Mouse (Mus musculus) heart, embryonic 16.5 days (tissue): Measurements from ENCODE around the gene Cyp4a10. TPM values are rescaled to one million over a fixed set of nuclear protein-coding genes. Genes with fewer than 3 reads are reported as not detected.

Source experiments
- ATAC-seq: fragments of 200-750 bp; cut with Nextera tagmentation; replicated peaks from 2 replicates; pipeline ENCODE4 v1.8.0; 2017; ENCODE audit warnings: moderate number of reproducible peaks; ENCODE audit not compliant: insufficient read depth, low FRiP score; ENCODE audit errors: extremely low read depth
- H3K27ac ChIP-seq: fragments of 300-500 bp; sonication (generic); 2 replicates; pipeline ENCODE4 v1.5.1; 2014; ENCODE audit warnings: mild to moderate bottlenecking, low read length, control low read depth, moderate library complexity
- H3K27me3 ChIP-seq: fragments of 300-500 bp; sonication (generic); 2 replicates; pipeline ENCODE4 v1.6.1; 2014; ENCODE audit warnings: low read length, mixed read lengths; ENCODE audit not compliant: control insufficient read depth, insufficient read depth
- H3K36me3 ChIP-seq: fragments of 300-500 bp; sonication (generic); 2 replicates; pipeline ENCODE4 v1.6.1; 2014; ENCODE audit not compliant: control insufficient read depth, insufficient read depth
- H3K4me1 ChIP-seq: fragments of 300-500 bp; sonication (generic); 2 replicates; pipeline ENCODE4 v1.6.1; 2014; ENCODE audit warnings: low read length, mixed read lengths; ENCODE audit not compliant: control insufficient read depth, insufficient read depth
- H3K4me2 ChIP-seq: fragments of 300-500 bp; sonication (generic); 2 replicates; pipeline ENCODE4 v1.6.1; 2014; ENCODE audit warnings: low read depth, mild to moderate bottlenecking, control low read depth, low read length
- H3K4me3 ChIP-seq: fragments of 300-500 bp; sonication (generic); 2 replicates; pipeline ENCODE4 v1.5.1; 2014; ENCODE audit warnings: mild to moderate bottlenecking, control low read depth, low read length
- H3K9ac ChIP-seq: fragments of 300-500 bp; sonication (generic); 2 replicates; pipeline ENCODE4 v1.6.1; 2014; ENCODE audit warnings: low read length, control low read depth
- H3K9me3 ChIP-seq: fragments of 300-500 bp; sonication (generic); replicated peaks from 2 replicates; pipeline ENCODE4 v1.6.1; 2016; ENCODE audit warnings: low read length; ENCODE audit not compliant: control insufficient read depth
- WGBS: fragments of 180-500 bp; shearing (Covaris S2); extraction: QIAGEN DNeasy Blood & Tissue Kit; methylation state at CpG from one replicate; pipeline ENCODE4 v1.1.7; 2014; 5-methylcytosine and 5-hydroxymethylcytosine counted together
- polyA plus RNA-seq: library from polyadenylated mRNA; unstranded; fragments of >200 nt; fragmentation: Nextera tagmentation; extraction: Ambion mirVana; gene quantifications from 2 replicates; pipeline ENCODE4 v1.2.1, GENCODE M21; 2015

The Cyp4a10 gene
- polyA plus RNA-seq, 1 experiment from 2014 or later: not detected

DNA sequence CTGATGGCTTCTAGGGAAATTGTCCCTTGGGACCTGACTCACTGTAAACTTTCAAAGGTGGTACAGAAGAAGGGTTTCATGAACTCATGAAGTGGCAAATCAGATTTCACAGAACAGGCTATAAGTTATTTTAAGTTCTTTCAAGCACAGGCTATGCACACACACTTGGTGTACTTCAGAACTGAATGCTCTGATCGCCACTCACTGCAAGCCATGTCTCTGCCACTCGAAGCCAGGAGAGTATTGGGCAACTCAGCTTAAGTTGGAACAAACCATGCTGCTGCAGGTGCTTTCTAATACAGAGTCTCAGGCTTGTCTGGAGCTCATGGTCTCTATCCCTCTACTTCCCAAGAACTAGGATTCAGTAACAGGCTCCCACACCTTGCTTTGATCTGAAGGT lies 57.7 kb downstream of the Cyp4a10 start:
- H3K4me2 ChIP-seq: no peak overlapping the region
- no peak overlapping the region for H3K4me3 ChIP-seq
- H3K4me1 ChIP-seq: no peaks in the 10 kb centered on the region
- WGBS: 67% methylated on average over 2 of the region's 2 CpGs
- no peak for ATAC-seq
- no peak overlapping the region for H3K9ac ChIP-seq
- H3K9me3 ChIP-seq: no peaks in the 10 kb centered on the region
- no peaks in the 10 kb centered on the region for H3K36me3 ChIP-seq
- no peaks in the 10 kb centered on the region for H3K27me3 ChIP-seq
- H3K27ac ChIP-seq: no peak overlapping the region

DNA sequence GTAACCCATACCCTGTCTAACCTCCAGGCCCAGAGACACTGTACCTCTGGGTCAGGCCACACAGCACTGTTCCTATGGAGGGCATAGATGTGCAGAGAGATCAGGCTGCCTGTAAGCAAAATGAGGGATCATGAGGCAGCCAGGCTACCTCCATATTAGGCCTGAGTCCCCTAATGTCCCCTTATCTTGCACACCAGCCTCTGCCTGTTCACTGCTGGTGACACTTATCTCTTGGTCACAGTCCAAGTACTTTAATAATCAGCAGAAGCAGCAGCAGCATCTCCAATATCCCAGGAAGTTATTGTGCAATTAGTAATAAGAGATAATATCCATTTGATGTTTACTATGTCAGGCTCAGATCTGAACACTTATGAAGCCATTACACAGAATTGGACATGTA lies 65.0 kb downstream of the Cyp4a10 start:
- no peak for ATAC-seq
- no peak overlapping the region for H3K27ac ChIP-seq
- H3K4me1 ChIP-seq: no peaks in the 10 kb centered on the region
- no peaks in the 10 kb centered on the region for H3K27me3 ChIP-seq
- H3K4me2 ChIP-seq: no peak overlapping the region
- no peaks in the 10 kb centered on the region for H3K36me3 ChIP-seq
- no peak overlapping the region for H3K4me3 ChIP-seq
- H3K9me3 ChIP-seq: no peaks in the 10 kb centered on the region
- no peak overlapping the region for H3K9ac ChIP-seq

Other genes with a start within 250 kb of the Cyp4a10 start
- not detected in 2 replicates for gene Cyp4a12a, start 219.2 kb upstream of the Cyp4a10 start, polyA plus RNA-seq
- not detected in 2 replicates for gene Cyp4a12b, start 106.6 kb upstream of the Cyp4a10 start, polyA plus RNA-seq
- not detected in 2 replicates for gene Cyp4a30b, start 65.7 kb upstream of the Cyp4a10 start, polyA plus RNA-seq
- gene Cyp4a14, start 22.1 kb upstream of the Cyp4a10 start, polyA plus RNA-seq: not detected in 2 replicates
- not detected in 2 replicates for gene Cyp4a31, start 45.4 kb downstream of the Cyp4a10 start, polyA plus RNA-seq
- not detected in 2 replicates for gene Cyp4a32, start 82.7 kb downstream of the Cyp4a10 start, polyA plus RNA-seq
- gene Cyp4b1, start 129.5 kb downstream of the Cyp4a10 start, polyA plus RNA-seq: 4.0 and 6.4 TPM in 2 replicates
- 23.6 and 25.1 TPM in 2 replicates for gene Efcab14, start 219.5 kb downstream of the Cyp4a10 start, polyA plus RNA-seq